Mouse (Mus musculus): ENCODE measurements around the gene Ifnz.
"Not testable (repeated sequence)": the region's sequence is repeated elsewhere in the genome, so short reads cannot be mapped to it uniquely, and the experiment has no call there.

The Ifnz gene

GRCm38 (mm10) chr4:88788402-88788801, 6.5 kb downstream of the Ifnz start, which contains the start of gene Gm13277:
Gm13277 (plus strand) TSS chr4:88788632.
- DNase-seq: peak; percentile 72 to 75

- DNase-seq: not testable (repeated sequence)
Observed at GRCm38 (mm10) chr4:88791250-88791649, 9.3 kb downstream of the Ifnz start, which contains the start of gene Gm13278. Gm13278 (plus strand) TSS chr4:88791550.

GRCm38 (mm10) chr4:88793936-88794675, 12.2 kb downstream of the Ifnz start, which contains the start of gene Gm13275:
Gm13275 (plus strand) TSS chr4:88794487.
- peak; percentile 50 to 74 for DNase-seq

GRCm38 (mm10) chr4:88797097-88797496, 15.2 kb downstream of the Ifnz start, which contains the start of gene Gm13279:
Gm13279 (plus strand) TSS chr4:88797397.
- DNase-seq: not testable (repeated sequence)

- not testable (repeated sequence) for DNase-seq
Observed at GRCm38 (mm10) chr4:88799365-88799764, 17.4 kb downstream of the Ifnz start, which contains the start of gene Gm13285. Gm13285 (plus strand) TSS chr4:88799665.

- DNase-seq: not testable (repeated sequence)
Observed at GRCm38 (mm10) chr4:88802954-88803353, 21.0 kb downstream of the Ifnz start, which contains the start of gene Gm13287. Gm13287 (plus strand) TSS chr4:88803254.

GRCm38 (mm10) chr4:88805231-88805630, 23.3 kb downstream of the Ifnz start, which contains the start of gene Gm13288:
Gm13288 (plus strand) TSS chr4:88805531.
- not testable (repeated sequence) for DNase-seq

- not testable (repeated sequence) for DNase-seq
Observed at GRCm38 (mm10) chr4:88805761-88806160, 23.8 kb downstream of the Ifnz start.

- no peak for DNase-seq
Observed at GRCm38 (mm10) chr4:88815928-88816327, 34.0 kb downstream of the Ifnz start, which contains the start of gene Ifna7. Ifna7 (plus strand) TSS chr4:88816228.

GRCm38 (mm10) chr4:88819659-88820058, 37.7 kb downstream of the Ifnz start, which contains the start of gene Ifna11:
Ifna11 (plus strand) TSS chr4:88819959.
- DNase-seq: no peak

GRCm38 (mm10) chr4:88822995-88823394, 41.1 kb downstream of the Ifnz start:
- no peak for DNase-seq

GRCm38 (mm10) chr4:88827116-88827515, 45.2 kb downstream of the Ifnz start, which contains the start of gene Ifna6:
Ifna6 (plus strand) TSS chr4:88827416.
- DNase-seq: not testable (repeated sequence)

- DNase-seq: peak in 1 of 2 experiments; percentile 15
Observed at GRCm38 (mm10) chr4:88830523-88830922, 48.6 kb downstream of the Ifnz start.

Measured in cerebellum, postnatal 36 days (tissue).